Mouse (Mus musculus) embryonic facial prominence, embryonic 10.5 days (tissue): ENCODE measurements around the gene Slc16a10. TPM values are rescaled to one million over a fixed set of nuclear protein-coding genes. Genes with fewer than 3 reads are reported as not detected.
A peak's percentile ranks its signal among the peaks of the same experiment; 100 is the strongest.

ENCODE experiments used
- DNase-seq: peaks from one replicate; pipeline ENCODE4 v3.0.0-alpha.2; 2017; ENCODE audit warnings: low spot score
- H3K27ac ChIP-seq: fragments of 300-500 bp; sonication (generic); replicated peaks from 2 replicates; pipeline ENCODE4 v1.5.1; 2016; ENCODE audit warnings: mild to moderate bottlenecking
- H3K27me3 ChIP-seq: fragments of 300-500 bp; sonication (generic); replicated peaks from 2 replicates; pipeline ENCODE4 v1.6.1; 2016; ENCODE audit warnings: low read depth, mild to moderate bottlenecking; ENCODE audit not compliant: poor library complexity, severe bottlenecking
- H3K36me3 ChIP-seq: fragments of 300-500 bp; sonication (generic); replicated peaks from 2 replicates; pipeline ENCODE4 v1.6.1; 2016; ENCODE audit warnings: mild to moderate bottlenecking, moderate library complexity
- H3K4me1 ChIP-seq: fragments of 300-500 bp; sonication (generic); 2 replicates; pipeline ENCODE4 v1.6.1; 2016
- H3K4me3 ChIP-seq: fragments of 300-500 bp; sonication (generic); 2 replicates; pipeline ENCODE4 v1.5.1; 2016; ENCODE audit warnings: mild to moderate bottlenecking, moderate library complexity
- H3K9me3 ChIP-seq: fragments of 300-500 bp; sonication (generic); 2 replicates; pipeline ENCODE4 v1.6.1; 2016; ENCODE audit warnings: mild to moderate bottlenecking
- WGBS: fragments of 180-500 bp; shearing (Covaris S2); methylation state at CpG from one replicate; pipeline ENCODE4 v1.1.7; 2016; 5-methylcytosine and 5-hydroxymethylcytosine counted together
- polyA plus RNA-seq: library from polyadenylated mRNA; unstranded; fragments of >200 nt; fragmentation: Nextera tagmentation; extraction: Ambion mirVana; gene quantifications from 2 replicates; pipeline ENCODE4 v1.2.1, GENCODE M21; 2016

Slc16a10 gene
- 6.0 and 7.8 TPM in 2 replicates for polyA plus RNA-seq

GRCm38 (mm10) chr10:40141864-40142523 lies at the start of gene Slc16a10:
Slc16a10 (minus strand) TSS chr10:40142258.
- no peaks in the 10 kb centered on the region for H3K9me3 ChIP-seq

DNA sequence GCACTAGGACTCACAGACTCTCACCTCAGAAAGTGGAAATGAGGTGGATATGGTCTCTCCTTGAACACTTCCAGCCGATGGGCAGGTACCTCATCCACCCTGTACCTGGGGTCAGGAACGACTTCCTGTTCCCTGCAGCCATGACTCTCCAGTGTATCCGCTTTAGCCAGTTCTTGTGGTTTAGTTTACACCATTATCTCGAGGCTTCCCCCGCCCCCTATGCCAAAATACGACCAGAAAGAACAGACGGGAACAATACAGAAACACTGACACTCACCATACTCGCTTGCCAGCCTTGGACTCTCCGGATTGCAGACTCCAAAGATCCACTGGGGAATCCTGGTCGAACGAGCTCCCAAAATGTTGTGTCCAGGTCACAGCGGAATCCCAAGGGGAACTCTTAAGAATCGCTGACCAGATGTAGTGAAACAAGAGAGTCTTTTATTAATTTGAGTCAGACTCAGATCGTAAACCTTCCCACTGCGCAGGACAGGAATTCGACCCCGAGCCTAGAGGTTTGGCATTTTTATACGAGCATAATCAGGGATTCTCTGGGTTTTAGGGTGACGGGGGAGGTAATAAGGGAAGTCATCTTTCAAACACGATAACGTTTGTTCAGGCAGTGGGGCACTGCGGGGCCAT lies 49.4 kb upstream of the Slc16a10 start:
- 29% methylated on average over 22 of the region's 22 CpGs for WGBS

More at GRCm38 (mm10) chr10:40141864-40142523, at the start of gene Slc16a10:
- Histone ChIP-seq H3K27me3 (peaks cover 37% of the 10 kb centered on the region), H3K4me3 (peak within 1 kb of the TSS; percentile 79), H3K36me3 (no peaks in the 10 kb centered on the region), H3K27ac (peak within 1 kb of the TSS; percentile 87), H3K4me1 (peaks cover 14% of the 10 kb centered on the region)
- under 1% methylated on average over 76 of the region's 76 CpGs for WGBS
- DNase-seq, result peak; percentile 96

DNA sequence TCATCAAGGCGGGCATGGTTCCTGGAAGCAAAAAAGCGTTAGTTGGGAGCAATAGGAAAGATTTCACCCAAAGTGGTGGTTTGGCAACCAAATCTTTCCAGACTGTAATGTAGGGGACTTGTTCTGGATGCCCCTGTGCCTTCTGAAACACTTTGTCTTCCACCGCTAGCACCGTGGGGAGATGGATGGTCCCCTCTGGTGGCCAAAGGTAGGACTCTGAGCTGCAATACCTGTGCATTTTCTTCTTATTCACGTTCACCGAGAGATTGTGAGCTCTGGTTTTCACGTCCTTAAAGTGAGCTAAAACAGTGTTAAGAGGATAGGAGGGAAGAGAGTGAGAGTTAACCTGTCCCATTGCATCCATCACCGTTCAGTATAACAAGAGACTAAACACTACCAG lies 48.8 kb upstream of the Slc16a10 start:
- no peak for DNase-seq
- no peaks in the 10 kb centered on the region for H3K36me3 ChIP-seq
- no peak overlapping the region for H3K27ac ChIP-seq
- H3K4me1 ChIP-seq, result peaks cover 33% of the 10 kb centered on the region
- WGBS, result 85% methylated on average over 8 of the region's 8 CpGs
- H3K27me3 ChIP-seq, result peaks cover 15% of the 10 kb centered on the region; the same call in 1 of the 2 replicates
- no peaks in the 10 kb centered on the region for H3K9me3 ChIP-seq
- H3K4me3 ChIP-seq, result no peak overlapping the region; the same call in 1 of the 2 replicates

More for the DNA sequence above, 49.4 kb upstream of the Slc16a10 start:
- Histone ChIP-seq H3K27me3 (peaks cover 15% of the 10 kb centered on the region; the same call in 1 of the 2 replicates), H3K9me3 (no peaks in the 10 kb centered on the region), H3K4me3 (peak overlapping the region; percentile 48), H3K4me1 (peaks cover 30% of the 10 kb centered on the region), H3K27ac (peak overlapping the region; percentile 76), H3K36me3 (no peaks in the 10 kb centered on the region)
- peak; percentile 45 for DNase-seq

DNA sequence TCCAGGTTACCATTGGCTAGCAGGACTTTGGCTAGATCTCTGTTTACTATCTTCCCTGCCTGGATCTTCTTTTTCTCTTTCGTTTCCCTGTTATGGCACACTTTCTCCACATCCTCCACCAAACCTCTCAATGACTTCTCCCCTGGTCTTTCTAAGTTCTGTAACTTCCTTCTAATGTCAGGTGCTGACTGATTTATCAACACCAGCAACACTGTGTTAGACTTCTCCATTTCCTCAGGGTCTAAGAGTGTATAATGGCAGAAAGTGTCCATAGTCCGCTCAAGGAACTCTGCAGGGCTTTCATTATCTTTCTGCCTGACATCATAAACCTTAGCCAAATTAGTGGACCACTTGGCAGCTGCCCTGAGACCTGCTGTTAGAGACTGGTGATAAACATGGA lies 47.6 kb upstream of the Slc16a10 start:
- 94% methylated on average over 2 of the region's 2 CpGs for WGBS
- peaks cover 15% of the 10 kb centered on the region; the same call in 1 of the 2 replicates for H3K27me3 ChIP-seq
- no peak overlapping the region for H3K27ac ChIP-seq
- no peak for DNase-seq
- no peaks in the 10 kb centered on the region for H3K36me3 ChIP-seq
- peaks cover 34% of the 10 kb centered on the region for H3K4me1 ChIP-seq
- H3K9me3 ChIP-seq, result no peaks in the 10 kb centered on the region
- no peak overlapping the region for H3K4me3 ChIP-seq

GRCm38 (mm10) chr10:40188831-40189230 lies 46.8 kb upstream of the Slc16a10 start:
- Histone ChIP-seq H3K27ac (no peak overlapping the region; the same call in 1 of the 2 replicates), H3K9me3 (no peaks in the 10 kb centered on the region), H3K4me1 (peaks cover 34% of the 10 kb centered on the region), H3K36me3 (no peaks in the 10 kb centered on the region), H3K27me3 (peaks cover 15% of the 10 kb centered on the region; the same call in 1 of the 2 replicates), H3K4me3 (no peak overlapping the region)
- DNase-seq, result peak; percentile 29
- WGBS, result 35% methylated on average over 3 of the region's 3 CpGs

DNA sequence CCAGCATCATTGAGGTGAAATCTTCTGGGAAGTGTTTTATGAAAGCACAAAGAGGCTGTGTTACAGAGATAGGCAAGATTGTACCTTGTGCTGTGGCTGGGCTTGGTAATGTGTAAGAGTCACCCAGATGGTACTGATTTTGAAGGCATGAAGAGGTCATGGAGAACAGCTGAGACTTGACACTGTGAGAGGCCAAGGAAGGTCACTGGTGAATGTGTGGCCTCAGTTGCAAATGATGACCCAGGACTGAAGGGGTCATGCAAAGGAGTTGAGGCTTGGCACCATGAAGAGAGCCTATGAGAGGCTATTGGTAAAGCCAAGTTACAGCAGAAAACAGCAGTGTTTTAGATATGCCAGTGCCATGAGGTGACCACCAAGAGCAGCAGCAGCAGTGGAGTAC lies 43.9 kb upstream of the Slc16a10 start:
- no peak for DNase-seq
- Histone ChIP-seq H3K36me3 (no peaks in the 10 kb centered on the region), H3K9me3 (no peaks in the 10 kb centered on the region), H3K4me3 (no peak overlapping the region), H3K27ac (no peak overlapping the region), H3K4me1 (peaks cover 17% of the 10 kb centered on the region), H3K27me3 (peaks cover 8% of the 10 kb centered on the region; the same call in 1 of the 2 replicates)

GRCm38 (mm10) chr10:40180011-40180410 lies 38.0 kb upstream of the Slc16a10 start:
- H3K27me3 ChIP-seq, result no peaks in the 10 kb centered on the region
- WGBS, result 91% methylated on average over 2 of the region's 2 CpGs

DNA sequence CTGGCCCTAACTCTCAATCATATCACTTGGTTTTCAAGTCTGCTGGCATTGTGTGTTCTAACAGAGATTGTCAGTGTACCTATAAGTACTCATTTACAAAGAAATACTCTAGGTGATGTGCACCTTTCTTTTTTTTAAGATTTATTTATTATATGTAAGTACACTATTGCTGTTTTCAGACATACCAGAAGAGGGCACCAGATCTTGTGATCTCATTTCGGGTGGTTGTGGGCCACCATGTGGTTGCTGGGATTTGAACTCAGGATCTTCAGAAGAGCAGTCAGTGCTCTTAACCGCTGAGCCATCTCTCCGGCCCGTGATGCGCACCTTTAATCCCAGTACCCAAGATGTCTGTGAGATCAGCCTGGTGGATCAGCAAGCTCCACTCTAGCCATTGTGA lies 37.1 kb upstream of the Slc16a10 start:
- Histone ChIP-seq H3K4me1 (peaks cover 10% of the 10 kb centered on the region), H3K36me3 (no peaks in the 10 kb centered on the region), H3K27me3 (no peaks in the 10 kb centered on the region), H3K4me3 (no peak overlapping the region), H3K27ac (no peak overlapping the region), H3K9me3 (no peaks in the 10 kb centered on the region)
- DNase-seq, result no peak
- WGBS, result 93% methylated on average over 5 of the region's 5 CpGs

More at GRCm38 (mm10) chr10:40180011-40180410, 38.0 kb upstream of the Slc16a10 start:
- Histone ChIP-seq H3K4me1 (peaks cover 9% of the 10 kb centered on the region), H3K36me3 (no peaks in the 10 kb centered on the region), H3K27ac (no peak overlapping the region), H3K4me3 (no peak overlapping the region), H3K9me3 (no peaks in the 10 kb centered on the region)
- no peak for DNase-seq

- no peaks in the 10 kb centered on the region for H3K9me3 ChIP-seq
- no peak overlapping the region for H3K27ac ChIP-seq
- no peaks in the 10 kb centered on the region for H3K27me3 ChIP-seq
- H3K36me3 ChIP-seq, result no peaks in the 10 kb centered on the region
- WGBS, result 62% methylated on average over 6 of the region's 6 CpGs
- no peak for DNase-seq
- H3K4me1 ChIP-seq, result peaks cover 10% of the 10 kb centered on the region
- H3K4me3 ChIP-seq, result no peak overlapping the region
These were observed 35.4 kb upstream of the Slc16a10 start for GRCm38 (mm10) chr10:40177323-40177962.

- peaks cover 24% of the 10 kb centered on the region for H3K4me1 ChIP-seq
- 0 out of 2 replicates have a peak, but pooled peaks cover 4% of the 10 kb centered on the region for H3K27me3 ChIP-seq
- H3K9me3 ChIP-seq, result no peaks in the 10 kb centered on the region
- no peaks in the 10 kb centered on the region for H3K36me3 ChIP-seq
- DNase-seq, result no peak
- 91% methylated on average over 6 of the region's 6 CpGs for WGBS
- H3K27ac ChIP-seq, result no peak overlapping the region
- H3K4me3 ChIP-seq, result no peak overlapping the region
These were observed 30.1 kb upstream of the Slc16a10 start for GRCm38 (mm10) chr10:40172136-40172535.

GRCm38 (mm10) chr10:40171211-40171610 lies 29.2 kb upstream of the Slc16a10 start:
- Histone ChIP-seq H3K9me3 (no peaks in the 10 kb centered on the region), H3K36me3 (no peaks in the 10 kb centered on the region), H3K27ac (0 out of 2 replicates have a peak overlapping the region, but pooled peaks have one; percentile 40), H3K27me3 (0 out of 2 replicates have a peak, but pooled peaks cover 4% of the 10 kb centered on the region), H3K4me3 (no peak overlapping the region), H3K4me1 (peaks cover 24% of the 10 kb centered on the region)
- WGBS, result 75% methylated on average over 8 of the region's 8 CpGs
- no peak for DNase-seq

DNA sequence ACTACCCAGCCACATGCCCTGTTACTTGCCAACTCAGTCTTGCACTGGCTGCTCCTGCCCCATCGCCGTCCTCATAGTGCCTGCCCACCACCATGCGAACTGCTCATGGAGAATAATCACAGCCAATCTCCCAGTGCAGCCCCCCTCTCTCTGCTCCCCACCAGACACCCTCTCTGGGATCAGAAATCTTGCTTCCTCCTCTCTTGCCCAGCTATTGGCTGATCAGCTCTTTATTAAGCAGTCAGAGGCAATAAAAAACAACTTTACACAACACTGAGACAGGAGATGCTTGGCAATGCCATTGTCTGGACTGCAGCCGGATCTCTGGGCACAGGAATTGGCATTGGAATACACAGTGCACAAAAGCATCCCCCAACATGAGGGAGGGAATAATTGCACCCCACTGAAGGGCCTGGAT lies 28.1 kb upstream of the Slc16a10 start:
- Histone ChIP-seq H3K27me3 (0 out of 2 replicates have a peak, but pooled peaks cover 4% of the 10 kb centered on the region), H3K9me3 (no peaks in the 10 kb centered on the region), H3K36me3 (no peaks in the 10 kb centered on the region), H3K4me1 (peaks cover 17% of the 10 kb centered on the region), H3K4me3 (no peak overlapping the region), H3K27ac (no peak overlapping the region)
- DNase-seq, result no peak
- 88% methylated on average over 4 of the region's 4 CpGs for WGBS
